Mouse (Mus musculus) heart, embryonic 11.5 days (tissue): Measurements from ENCODE around the gene Ift122. TPM values are rescaled to one million over a fixed set of nuclear protein-coding genes. Genes with fewer than 3 reads are reported as not detected.
A peak's percentile ranks its signal among the peaks of the same experiment; 100 is the strongest.
"Not testable (repeated sequence)": the region's sequence is repeated elsewhere in the genome, so short reads cannot be mapped to it uniquely, and the experiment has no call there.

Experiments used
- ATAC-seq: fragments of 200-750 bp; cut with Nextera tagmentation; replicated peaks from 2 replicates; pipeline ENCODE4 v1.8.0; 2017; ENCODE audit warnings: moderate library complexity; ENCODE audit not compliant: insufficient number of reproducible peaks, low FRiP score, low TSS enrichment
- H3K27ac ChIP-seq: fragments of 300-500 bp; sonication (generic); 2 replicates; pipeline ENCODE4 v1.5.1; 2014; ENCODE audit warnings: mild to moderate bottlenecking, low read depth, low read length
- H3K27me3 ChIP-seq: fragments of 300-500 bp; sonication (generic); 2 replicates; pipeline ENCODE4 v1.6.1; 2014; ENCODE audit warnings: mild to moderate bottlenecking, low read length, mixed read lengths; ENCODE audit not compliant: control insufficient read depth, insufficient read depth
- H3K36me3 ChIP-seq: fragments of 300-500 bp; sonication (generic); 2 replicates; pipeline ENCODE4 v1.6.1; 2014; ENCODE audit warnings: mild to moderate bottlenecking, low read length, moderate library complexity, mixed read lengths; ENCODE audit not compliant: control insufficient read depth, insufficient read depth
- H3K4me1 ChIP-seq: fragments of 300-500 bp; sonication (generic); 2 replicates; pipeline ENCODE4 v1.6.1; 2014; ENCODE audit warnings: low read length; ENCODE audit not compliant: control insufficient read depth, insufficient read depth
- H3K4me2 ChIP-seq: fragments of 300-500 bp; sonication (generic); 2 replicates; pipeline ENCODE4 v1.6.1; 2014; ENCODE audit warnings: mild to moderate bottlenecking, moderate library complexity
- H3K4me3 ChIP-seq: fragments of 300-500 bp; sonication (generic); 2 replicates; pipeline ENCODE4 v1.5.1; 2014; ENCODE audit warnings: low read depth, low read length
- H3K9ac ChIP-seq: fragments of 300-500 bp; sonication (generic); 2 replicates; pipeline ENCODE4 v1.6.1; 2014; ENCODE audit warnings: mild to moderate bottlenecking, low read depth, low read length, moderate library complexity
- H3K9me3 ChIP-seq: fragments of 300-500 bp; sonication (generic); replicated peaks from 2 replicates; pipeline ENCODE4 v1.6.1; 2016; ENCODE audit warnings: low read length; ENCODE audit not compliant: control insufficient read depth
- WGBS: fragments of 180-500 bp; shearing (Covaris S2); extraction: QIAGEN DNeasy Blood & Tissue Kit; methylation state at CpG from one replicate; pipeline ENCODE4 v1.1.7; 2014; ENCODE audit not compliant: insufficient replicate concordance; 5-methylcytosine and 5-hydroxymethylcytosine counted together
- polyA plus RNA-seq: library from polyadenylated mRNA; unstranded; fragments of >200 nt; fragmentation: Nextera tagmentation; extraction: Ambion mirVana; gene quantifications from 2 replicates; pipeline ENCODE4 v1.2.1, GENCODE M21; 2014

Ift122 gene
- polyA plus RNA-seq, 1 experiment from 2014 or later = 21.0 TPM

DNA sequence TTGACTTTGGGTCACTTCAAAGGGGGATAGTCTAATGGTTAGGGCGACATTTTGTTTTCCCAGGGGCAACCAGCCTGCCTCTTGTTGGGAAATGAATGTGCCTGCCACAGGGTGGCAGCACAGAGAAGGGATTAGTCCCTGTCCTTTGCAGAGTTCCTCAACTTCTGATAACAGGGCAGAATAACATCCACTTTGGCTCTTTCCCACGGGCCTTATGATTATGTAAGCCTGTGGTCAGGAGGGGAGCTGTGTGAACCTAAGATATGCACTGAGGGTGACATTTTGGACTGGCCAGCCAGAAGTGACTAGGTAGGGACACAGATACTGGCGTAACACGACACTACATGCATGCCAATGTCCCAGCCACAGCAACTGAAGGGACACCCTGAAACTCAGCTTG lies 39.2 kb upstream of the Ift122 start:
- H3K4me3 ChIP-seq = no peak overlapping the region
- peak; percentile 47 for ATAC-seq
- H3K27me3 ChIP-seq = no peaks in the 10 kb centered on the region
- H3K4me1 ChIP-seq = peaks cover 5% of the 10 kb centered on the region; the same call in 1 of the 2 replicates
- no peak overlapping the region for H3K9ac ChIP-seq
- H3K9me3 ChIP-seq = no peaks in the 10 kb centered on the region
- H3K36me3 ChIP-seq = no peaks in the 10 kb centered on the region
- H3K4me2 ChIP-seq = no peak overlapping the region
- 23% methylated on average over 4 of the region's 4 CpGs for whole genome bisulfite sequencing
- H3K27ac ChIP-seq = no peak overlapping the region

DNA sequence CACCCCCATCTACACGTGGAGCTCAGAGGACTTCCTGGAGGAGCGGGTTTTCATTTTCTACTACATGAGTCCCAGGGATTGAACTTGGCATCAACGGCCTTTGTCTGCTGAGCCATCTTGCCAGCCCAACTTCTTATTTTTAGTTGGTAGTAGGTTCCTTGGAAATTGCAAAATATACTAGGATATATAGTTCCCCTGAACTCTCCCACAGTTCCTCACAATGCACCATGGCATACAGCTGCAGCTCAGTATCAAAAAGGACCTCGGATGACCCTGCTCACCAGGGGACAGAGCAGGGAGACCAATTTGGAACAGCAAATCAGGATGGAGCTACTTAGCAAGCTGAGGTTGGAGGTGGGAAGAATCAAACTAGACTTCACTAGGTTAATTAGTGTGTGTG lies 38.2 kb upstream of the Ift122 start:
- H3K36me3 ChIP-seq = no peaks in the 10 kb centered on the region
- no peak overlapping the region for H3K4me3 ChIP-seq

DNA sequence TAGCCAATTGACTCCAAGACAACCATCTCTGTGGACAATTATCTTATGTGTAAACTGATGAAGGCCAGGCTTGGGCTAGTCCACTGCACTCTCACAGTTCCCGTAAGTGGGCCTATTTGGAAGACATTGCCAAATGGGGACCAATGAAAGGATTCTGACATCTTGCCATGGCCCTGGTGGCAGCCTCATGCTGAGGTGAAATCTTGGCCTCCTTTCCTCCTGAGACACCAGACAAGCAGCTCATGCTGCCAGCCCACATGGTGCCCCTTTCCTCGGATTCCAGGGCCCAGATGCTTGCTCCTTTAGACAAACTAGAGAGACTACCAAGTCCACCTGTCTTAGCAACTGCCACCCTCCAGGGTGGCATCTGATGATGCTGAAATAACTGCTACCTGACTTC lies 35.1 kb upstream of the Ift122 start:
- H3K4me2 ChIP-seq = no peak overlapping the region
- no peak overlapping the region for H3K27ac ChIP-seq
- H3K27me3 ChIP-seq = no peaks in the 10 kb centered on the region
- no peak overlapping the region for H3K9ac ChIP-seq
- H3K9me3 ChIP-seq = no peaks in the 10 kb centered on the region
- WGBS = 75% methylated on average over 2 of the region's 2 CpGs
- H3K36me3 ChIP-seq = no peaks in the 10 kb centered on the region
- H3K4me1 ChIP-seq = peaks cover 5% of the 10 kb centered on the region; the same call in 1 of the 2 replicates
- no peak overlapping the region for H3K4me3 ChIP-seq
- ATAC-seq = no peak

More for the DNA sequence above, 38.2 kb upstream of the Ift122 start:
- Histone ChIP-seq H3K27me3 (no peaks in the 10 kb centered on the region), H3K4me2 (no peak overlapping the region), H3K9me3 (no peaks in the 10 kb centered on the region), H3K4me1 (peaks cover 5% of the 10 kb centered on the region; the same call in 1 of the 2 replicates), H3K9ac (no peak overlapping the region), H3K27ac (no peak overlapping the region)
- WGBS = 75% methylated on average over 4 of the region's 4 CpGs
- no peak for ATAC-seq

DNA sequence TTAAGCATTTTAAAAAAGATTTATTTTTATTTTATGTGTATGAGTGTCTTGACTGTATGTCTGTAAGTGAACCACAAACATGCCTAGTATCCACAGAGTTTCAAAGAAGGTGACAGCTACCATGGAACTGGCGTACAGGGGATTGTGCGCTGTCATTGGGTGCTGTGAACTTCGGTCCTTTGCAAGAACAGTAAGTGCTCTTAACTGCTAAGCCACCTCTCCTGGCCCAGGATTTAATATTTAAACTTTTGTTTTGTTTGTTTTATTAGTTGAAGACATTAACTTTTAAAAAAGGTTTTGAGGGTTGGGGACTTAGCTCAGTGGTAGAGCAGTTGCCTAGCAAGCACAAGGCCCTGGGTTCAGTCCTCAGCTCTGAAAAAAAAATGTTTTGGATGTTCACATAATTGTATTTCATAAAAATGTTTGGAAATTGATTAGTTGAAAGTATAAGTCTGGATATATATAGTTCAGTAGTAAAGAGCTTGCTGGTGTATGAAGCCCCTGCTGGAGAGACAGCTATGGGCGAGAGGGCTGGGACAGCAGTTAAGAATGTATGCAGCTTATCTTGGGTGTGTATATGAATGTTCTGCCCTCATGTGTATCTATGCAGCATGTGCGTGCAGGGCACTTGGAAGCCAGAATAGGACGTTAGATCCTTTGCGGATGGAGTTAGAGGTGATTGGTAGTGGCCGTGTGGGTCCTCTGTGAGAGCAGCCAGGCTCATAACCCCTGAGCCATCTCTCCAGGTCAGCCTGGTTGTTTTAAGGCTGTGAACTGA lies 31.9 kb upstream of the Ift122 start:
- no peak overlapping the region for H3K9ac ChIP-seq
- no peaks in the 10 kb centered on the region for H3K36me3 ChIP-seq
- no peaks in the 10 kb centered on the region for H3K4me1 ChIP-seq
- H3K4me3 ChIP-seq = no peak overlapping the region
- ATAC-seq = no peak
- H3K4me2 ChIP-seq = no peak overlapping the region
- H3K9me3 ChIP-seq = no peaks in the 10 kb centered on the region
- no peaks in the 10 kb centered on the region for H3K27me3 ChIP-seq
- 72% methylated on average over 8 of the region's 8 CpGs for whole genome bisulfite sequencing
- no peak overlapping the region for H3K27ac ChIP-seq

DNA sequence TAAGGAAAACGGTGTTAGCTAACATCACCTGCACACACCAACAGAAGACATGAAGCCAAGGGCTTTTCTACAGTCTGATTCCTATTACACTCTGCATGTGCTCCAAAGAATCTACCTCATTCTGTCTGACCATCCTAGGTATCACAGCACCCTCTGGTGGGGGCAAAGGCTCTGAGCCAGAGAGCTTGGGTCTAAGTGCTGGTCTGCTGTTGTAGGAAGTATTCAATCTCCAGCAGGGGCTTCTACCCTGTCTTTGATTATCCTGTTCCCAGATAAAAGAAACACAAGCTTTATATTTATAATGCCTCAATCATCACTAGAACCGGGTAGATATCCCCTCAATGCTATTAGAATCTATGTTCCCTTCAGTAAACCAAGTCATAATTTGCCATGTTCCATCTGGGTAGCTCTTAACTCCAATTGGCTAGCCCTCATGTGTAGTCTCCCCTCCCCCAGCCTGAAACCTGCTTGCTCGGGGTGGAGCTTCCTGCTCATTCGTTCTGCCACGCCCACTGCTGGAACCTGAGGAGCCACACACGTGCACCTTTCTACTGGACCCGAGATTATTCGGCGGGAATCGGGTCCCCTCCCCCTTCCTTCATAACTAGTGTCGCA lies 29.3 kb upstream of the Ift122 start:
- WGBS = 1% methylated on average over 4 of the region's 11 CpGs

DNA sequence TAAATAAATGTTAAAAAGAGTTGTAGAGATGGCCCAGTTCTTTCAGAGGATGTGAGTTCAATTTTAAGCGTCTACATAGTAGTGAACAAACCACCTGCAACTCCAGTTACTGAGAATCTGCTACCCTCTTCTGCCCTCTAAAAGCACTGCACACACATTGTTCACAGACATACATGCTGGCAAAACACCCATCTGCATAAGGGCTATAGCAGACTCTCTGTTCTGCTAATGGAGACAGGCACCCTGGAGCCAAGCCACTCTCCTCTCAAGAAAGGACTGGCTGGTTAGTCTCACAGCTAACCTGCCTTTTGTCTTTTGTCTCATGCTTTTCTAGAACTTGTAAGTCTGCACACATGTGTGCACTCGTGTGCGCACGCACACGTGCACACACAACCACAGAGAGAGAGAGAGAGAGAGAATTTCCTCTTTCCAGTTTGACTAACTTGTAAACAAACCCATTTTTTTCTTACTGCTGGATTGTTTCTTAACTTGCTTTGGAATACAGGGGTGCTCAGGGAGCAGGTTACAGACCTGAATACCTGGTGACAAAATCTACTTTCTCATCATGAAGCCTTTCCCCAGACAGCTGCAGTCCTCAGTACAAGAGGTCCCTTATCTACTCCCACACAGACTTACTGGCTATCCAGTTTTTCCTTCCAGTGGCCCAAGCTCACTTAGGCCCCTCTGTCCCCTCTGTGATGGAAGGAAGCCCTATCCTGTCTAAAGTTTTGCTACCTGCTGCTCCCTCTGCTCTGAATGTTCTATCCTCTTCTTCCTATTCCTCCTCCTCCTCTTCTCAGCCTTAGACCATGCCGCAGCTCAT lies 22.3 kb upstream of the Ift122 start:
- H3K36me3 ChIP-seq = no peaks in the 10 kb centered on the region
- no peaks in the 10 kb centered on the region for H3K27me3 ChIP-seq
- H3K4me1 ChIP-seq = no peaks in the 10 kb centered on the region
- no peak for ATAC-seq
- no peak overlapping the region for H3K4me3 ChIP-seq
- no peak overlapping the region for H3K27ac ChIP-seq
- 77% methylated on average over 6 of the region's 6 CpGs for WGBS
- no peak overlapping the region for H3K4me2 ChIP-seq
- H3K9me3 ChIP-seq = no peaks in the 10 kb centered on the region
- no peak overlapping the region for H3K9ac ChIP-seq

More for the DNA sequence above, 29.3 kb upstream of the Ift122 start:
- peak overlapping the region; percentile 53 for H3K4me2 ChIP-seq
- not testable (repeated sequence) for H3K36me3 ChIP-seq, H3K9me3 ChIP-seq, H3K4me1 ChIP-seq, H3K27ac ChIP-seq, H3K27me3 ChIP-seq, H3K9ac ChIP-seq
- H3K4me3 ChIP-seq = peak overlapping the region; percentile 22; the same call in 1 of the 2 replicates
- ATAC-seq = peak; percentile 87

DNA sequence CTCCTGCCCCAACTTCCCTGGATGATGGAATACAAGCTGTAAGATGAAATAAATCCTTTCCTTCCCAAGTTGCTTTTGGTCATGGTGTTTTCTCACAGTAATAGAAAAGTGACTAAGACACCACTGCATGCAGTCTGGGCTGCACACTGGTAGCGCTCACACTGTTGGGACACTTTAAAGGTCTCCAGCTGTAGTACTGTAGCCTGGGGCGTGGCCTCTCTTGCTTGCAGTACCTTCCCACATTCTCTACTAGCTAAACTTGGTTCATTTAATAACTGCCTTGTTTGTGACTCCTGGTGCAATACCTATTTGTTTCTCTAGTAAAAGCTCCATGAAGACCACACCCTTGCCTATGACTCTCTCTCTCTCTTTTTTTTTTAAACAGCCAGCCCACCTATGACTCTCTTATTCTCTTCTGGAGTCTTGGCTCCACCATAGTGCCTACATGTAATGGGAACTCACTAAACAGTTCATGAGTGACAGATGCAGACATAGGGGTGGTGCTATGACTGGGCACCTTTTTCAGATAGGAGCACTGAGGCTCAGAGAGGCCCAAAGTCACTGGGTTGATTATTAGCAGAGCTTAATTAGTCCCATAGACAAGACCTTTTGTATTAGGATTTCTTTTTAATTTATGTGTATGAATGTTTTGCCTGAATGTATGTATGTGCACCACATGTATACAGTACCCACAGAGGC lies 21.0 kb upstream of the Ift122 start:
- WGBS = 85% methylated on average over 2 of the region's 2 CpGs
- Histone ChIP-seq H3K4me1 (no peaks in the 10 kb centered on the region), H3K4me2 (no peak overlapping the region), H3K9me3 (no peaks in the 10 kb centered on the region), H3K36me3 (no peaks in the 10 kb centered on the region), H3K4me3 (no peak overlapping the region), H3K9ac (no peak overlapping the region), H3K27ac (no peak overlapping the region), H3K27me3 (no peaks in the 10 kb centered on the region)
- no peak for ATAC-seq

DNA sequence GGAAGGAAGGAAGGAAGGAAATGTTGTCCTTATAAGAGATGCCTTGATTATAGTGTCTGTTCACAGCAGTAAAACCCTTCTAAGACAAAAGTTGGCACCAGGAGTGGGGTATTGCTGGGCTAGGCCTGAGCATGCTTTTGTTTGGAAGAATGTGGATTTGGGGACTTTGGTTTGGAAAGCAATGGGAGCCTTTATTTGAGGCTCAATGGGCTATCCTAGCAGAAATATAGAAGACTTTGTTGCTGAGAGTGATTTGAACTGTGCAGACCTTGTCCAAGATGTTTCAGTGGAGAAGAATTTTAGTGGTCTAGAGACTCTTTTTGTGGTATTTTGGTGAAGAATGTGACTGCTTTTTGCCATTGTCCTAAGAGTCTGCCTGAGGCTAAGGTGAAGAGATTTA lies 19.4 kb upstream of the Ift122 start:
- no peak overlapping the region for H3K27ac ChIP-seq
- ATAC-seq = no peak

More for the DNA sequence above, 19.4 kb upstream of the Ift122 start:
- Histone ChIP-seq H3K4me3 (no peak overlapping the region), H3K4me2 (no peak overlapping the region), H3K4me1 (no peaks in the 10 kb centered on the region; the same call in 1 of the 2 replicates), H3K9ac (no peak overlapping the region), H3K36me3 (no peaks in the 10 kb centered on the region), H3K27me3 (no peaks in the 10 kb centered on the region), H3K9me3 (no peaks in the 10 kb centered on the region)
